Mouse (Mus musculus) CH12.LX (cell line): ENCODE data around the gene Ipo4. TPM values are rescaled to one million over a fixed set of nuclear protein-coding genes. Genes with fewer than 3 reads are reported as not detected.

Experiments
- DNase-seq: peaks from one replicate; pipeline ENCODE4 v3.0.0-alpha.2; 2013; ENCODE audit errors: extremely low read depth
- H3K27ac ChIP-seq: 2 replicates; pipeline ENCODE4 v1.5.1; 2012; ENCODE audit warnings: low read depth, mild to moderate bottlenecking, control low read depth, moderate library complexity; ENCODE audit not compliant: insufficient read depth
- H3K27me3 ChIP-seq: replicated peaks from 2 replicates; pipeline ENCODE3; 2012; ENCODE audit warnings: inconsistent platforms
- H3K36me3 ChIP-seq, 2 experiments: replicated peaks in 1 of 2; 2 replicates each; pipeline versions ENCODE3 to v1.6.1; 2012; ENCODE audit warnings: inconsistent platforms in 1 of 2, low read length in 1 of 2, mild to moderate bottlenecking in 1 of 2, mixed read lengths in 1 of 2, moderate library complexity in 1 of 2; ENCODE audit not compliant: control insufficient read depth in 1 of 2, insufficient read depth in 1 of 2
- H3K4me1 ChIP-seq, 2 experiments: 2 replicates each; pipeline ENCODE4 v1.6.1; 2012; ENCODE audit warnings: inconsistent platforms in 1 of 2, moderate library complexity in 1 of 2; ENCODE audit not compliant: insufficient read depth in 2 of 2, control insufficient read depth in 1 of 2
- H3K4me2 ChIP-seq: 2 replicates; pipeline ENCODE4 v1.6.1; 2012; ENCODE audit warnings: low read depth, mild to moderate bottlenecking, control low read depth; ENCODE audit not compliant: poor library complexity, insufficient read depth, severe bottlenecking
- H3K4me3 ChIP-seq, 3 experiments: fragments of 150-350 bp in 1 of 3; sonication (generic) in 1 of 3; replicated peaks in 1 of 3; 2 replicates each; pipeline versions ENCODE3 to v1.5.1; 2011 to 2012; ENCODE audit warnings: low read depth in 2 of 3, low read length in 2 of 3, mild to moderate bottlenecking in 2 of 3, moderate library complexity in 2 of 3, control low read depth in 1 of 3, improper control_type of control experiment in 1 of 3, inconsistent platforms in 1 of 3, mixed read lengths in 1 of 3; ENCODE audit not compliant: poor library complexity in 1 of 3
- H3K79me2 ChIP-seq: replicated peaks from 2 replicates; pipeline ENCODE4 v1.6.1; 2012; ENCODE audit warnings: mild to moderate bottlenecking, moderate library complexity; ENCODE audit not compliant: control insufficient read depth, poor library complexity, insufficient read depth, severe bottlenecking; ENCODE audit errors: extremely low read depth
- H3K9ac ChIP-seq: 2 replicates; pipeline ENCODE4 v1.6.1; 2012; ENCODE audit warnings: low read depth, mild to moderate bottlenecking, control low read depth, moderate library complexity; ENCODE audit not compliant: insufficient read depth
- H3K9me3 ChIP-seq: replicated peaks from 2 replicates; pipeline ENCODE3; 2012; ENCODE audit warnings: low read length, inconsistent platforms, mixed read lengths
- BHLHE40 ChIP-seq: IDR thresholded peaks from 2 replicates; pipeline ENCODE4 v1.6.1; 2011; ENCODE audit warnings: mild to moderate bottlenecking, low read depth, low read length, improper control_type of control experiment
- CHD1 ChIP-seq: IDR thresholded peaks from 2 replicates; pipeline ENCODE4 v1.6.1; 2012; ENCODE audit warnings: low read depth, low read length, improper control_type of control experiment, inconsistent platforms
- CHD2 ChIP-seq: IDR thresholded peaks from 2 replicates; pipeline ENCODE4 v1.6.1; 2011; ENCODE audit warnings: low read length, improper control_type of control experiment
- CTCF ChIP-seq, 2 experiments: IDR thresholded peaks in 1 of 2; conservative IDR thresholded peaks in 1 of 2; 2 replicates each; pipeline ENCODE4 v1.5.1; 2011 to 2012; ENCODE audit warnings: low read depth in 2 of 2, low read length in 2 of 2, improper control_type of control experiment in 1 of 2, inconsistent platforms in 1 of 2, mild to moderate bottlenecking in 1 of 2, moderate library complexity in 1 of 2
- E2F4 ChIP-seq: IDR thresholded peaks from 2 replicates; pipeline ENCODE4 v1.6.1; 2011; ENCODE audit warnings: low read depth, low read length, improper control_type of control experiment; ENCODE audit not compliant: insufficient replicate concordance
- ELF1 ChIP-seq: IDR thresholded peaks from 2 replicates; pipeline ENCODE4 v1.6.1; 2014; ENCODE audit warnings: low read depth, mild to moderate bottlenecking, inconsistent platforms, low read length, improper control_type of control experiment
- EP300 ChIP-seq: IDR thresholded peaks from 2 replicates; pipeline ENCODE4 v1.6.1; 2011; ENCODE audit warnings: low read length, improper control_type of control experiment
- ETS1 ChIP-seq: conservative IDR thresholded peaks from 2 replicates; pipeline ENCODE4 v1.6.1; 2012; ENCODE audit warnings: low read depth, mild to moderate bottlenecking, inconsistent platforms, low read length, improper control_type of control experiment, moderate library complexity
- GABPA ChIP-seq: IDR thresholded peaks from 2 replicates; pipeline ENCODE4 v1.6.1; 2012; ENCODE audit warnings: low read depth, low read length, improper control_type of control experiment, inconsistent platforms; ENCODE audit not compliant: insufficient replicate concordance
- HCFC1 ChIP-seq: IDR thresholded peaks from 2 replicates; pipeline ENCODE4 v1.6.1; 2012; ENCODE audit warnings: low read depth, mild to moderate bottlenecking, inconsistent platforms, low read length, improper control_type of control experiment
- IRF4 ChIP-seq: IDR thresholded peaks from 2 replicates; pipeline ENCODE4 v1.6.1; 2014; ENCODE audit warnings: low read depth, mild to moderate bottlenecking, inconsistent platforms, low read length, improper control_type of control experiment
- JUN ChIP-seq: IDR thresholded peaks from 2 replicates; pipeline ENCODE4 v1.6.1; 2011; ENCODE audit warnings: low read depth, mild to moderate bottlenecking, low read length, improper control_type of control experiment, moderate library complexity; ENCODE audit not compliant: insufficient read depth
- JUND ChIP-seq: conservative IDR thresholded peaks from 2 replicates; pipeline ENCODE4 v1.6.1; 2011; ENCODE audit warnings: low read depth, low read length, improper control_type of control experiment
- KAT2A ChIP-seq: IDR thresholded peaks from 2 replicates; pipeline ENCODE4 v1.6.1; 2012; ENCODE audit warnings: low read length, improper control_type of control experiment, inconsistent platforms; ENCODE audit not compliant: insufficient replicate concordance
- MAFK ChIP-seq: IDR thresholded peaks from 2 replicates; pipeline ENCODE4 v1.6.1; 2011; ENCODE audit warnings: low read length, improper control_type of control experiment; ENCODE audit not compliant: insufficient replicate concordance
- MAX ChIP-seq: IDR thresholded peaks from 2 replicates; pipeline ENCODE4 v1.6.1; 2011; ENCODE audit warnings: low read length, improper control_type of control experiment
- MAZ ChIP-seq: IDR thresholded peaks from 2 replicates; pipeline ENCODE4 v1.6.1; 2012; ENCODE audit warnings: low read depth, mild to moderate bottlenecking, inconsistent platforms, low read length, improper control_type of control experiment, moderate library complexity
- MEF2A ChIP-seq: IDR thresholded peaks from 2 replicates; pipeline ENCODE4 v1.6.1; 2014; ENCODE audit warnings: low read depth, mild to moderate bottlenecking, inconsistent platforms, low read length, improper control_type of control experiment, borderline replicate concordance
- MXI1 ChIP-seq: IDR thresholded peaks from 2 replicates; pipeline ENCODE4 v1.6.1; 2011; ENCODE audit warnings: mild to moderate bottlenecking, low read depth, low read length, improper control_type of control experiment
- MYC ChIP-seq: IDR thresholded peaks from 2 replicates; pipeline ENCODE4 v1.6.1; 2011; ENCODE audit warnings: low read depth, mild to moderate bottlenecking, improper control_type of control experiment, low read length
- NELFE ChIP-seq: IDR thresholded peaks from 2 replicates; pipeline ENCODE4 v1.6.1; 2011; ENCODE audit warnings: low read depth, low read length, improper control_type of control experiment
- NRF1 ChIP-seq: IDR thresholded peaks from 2 replicates; pipeline ENCODE4 v1.6.1; 2014; ENCODE audit warnings: low read depth, mild to moderate bottlenecking, inconsistent platforms, low read length, improper control_type of control experiment, moderate library complexity
- PAX5 ChIP-seq: IDR thresholded peaks from 2 replicates; pipeline ENCODE4 v1.6.1; 2012; ENCODE audit warnings: low read length, inconsistent platforms, mixed read lengths
- POLR2A ChIP-seq: IDR thresholded peaks from 2 replicates; pipeline ENCODE4 v1.6.1; 2011; ENCODE audit warnings: low read depth, mild to moderate bottlenecking, improper control_type of control experiment, low read length
- POLR2AphosphoS2 ChIP-seq: IDR thresholded peaks from 2 replicates; pipeline ENCODE4 v1.6.1; 2011; ENCODE audit warnings: low read depth, low read length, improper control_type of control experiment
- RAD21 ChIP-seq: IDR thresholded peaks from 2 replicates; pipeline ENCODE4 v1.6.1; 2011; ENCODE audit warnings: low read depth, mild to moderate bottlenecking, low read length, improper control_type of control experiment, moderate library complexity
- RCOR1 ChIP-seq: conservative IDR thresholded peaks from 2 replicates; pipeline ENCODE4 v1.6.1; 2012; ENCODE audit warnings: low read depth, mild to moderate bottlenecking, inconsistent platforms, low read length, improper control_type of control experiment
- SIN3A ChIP-seq: IDR thresholded peaks from 2 replicates; pipeline ENCODE4 v1.6.1; 2012; ENCODE audit warnings: low read length, improper control_type of control experiment, inconsistent platforms
- SMC3 ChIP-seq: IDR thresholded peaks from 2 replicates; pipeline ENCODE4 v1.6.1; 2011; ENCODE audit warnings: low read depth, low read length, improper control_type of control experiment
- TBP ChIP-seq: conservative IDR thresholded peaks from 2 replicates; pipeline ENCODE4 v1.6.1; 2011; ENCODE audit warnings: low read depth, low read length, improper control_type of control experiment
- TCF12 ChIP-seq: IDR thresholded peaks from 2 replicates; pipeline ENCODE4 v1.6.1; 2014; ENCODE audit warnings: low read depth, mild to moderate bottlenecking, inconsistent platforms, low read length, improper control_type of control experiment
- UBTF ChIP-seq: IDR thresholded peaks from 2 replicates; pipeline ENCODE4 v1.6.1; 2012; ENCODE audit warnings: low read depth, mild to moderate bottlenecking, inconsistent platforms, low read length, improper control_type of control experiment, moderate library complexity
- USF1 ChIP-seq: IDR thresholded peaks from 2 replicates; pipeline ENCODE4 v1.6.1; 2014; ENCODE audit warnings: low read depth, mild to moderate bottlenecking, inconsistent platforms, low read length, improper control_type of control experiment
- USF2 ChIP-seq: conservative IDR thresholded peaks from 2 replicates; pipeline ENCODE4 v1.6.1; 2011; ENCODE audit warnings: low read depth, low read length, improper control_type of control experiment
- ZC3H11A ChIP-seq: IDR thresholded peaks from 2 replicates; pipeline ENCODE4 v1.6.1; 2012; ENCODE audit warnings: low read depth, mild to moderate bottlenecking, inconsistent platforms, low read length, improper control_type of control experiment
- ZKSCAN1 ChIP-seq: IDR thresholded peaks from 2 replicates; pipeline ENCODE4 v1.6.1; 2012; ENCODE audit warnings: low read depth, inconsistent platforms, low read length, improper control_type of control experiment, borderline replicate concordance
- ZMIZ1 ChIP-seq: IDR thresholded peaks from 2 replicates; pipeline ENCODE4 v1.6.1; 2012; ENCODE audit warnings: low read depth, mild to moderate bottlenecking, inconsistent platforms, low read length, improper control_type of control experiment
- ZNF384 ChIP-seq: IDR thresholded peaks from 2 replicates; pipeline ENCODE4 v1.6.1; 2012; ENCODE audit warnings: low read depth, low read length, improper control_type of control experiment, inconsistent platforms
- dilution Hi-C: fragments of 300-500 bp; cut with MboI; formaldehyde crosslinking; loops from 2 replicates; pipeline ENCODE4 v1.14.3; 2020; ENCODE audit warnings: low sequenced_read_pairs; ENCODE audit not compliant: extremely low pct_unique_long_range_greater_than_20kb, extremely low pct_ligation_motif_present
- in situ Hi-C: fragments of 300-500 bp; cut with MboI; formaldehyde crosslinking; loops from 3 replicates; pipeline ENCODE4 v1.14.3; 2019; ENCODE audit warnings: low sequenced_read_pairs, low pct_ligation_motif_present, low pct_unique_long_range_greater_than_20kb, mixed read lengths
- polyA plus RNA-seq: library from polyadenylated mRNA; unstranded; fragments of >175 nt; gene quantifications from 2 replicates; pipeline ENCODE4 v1.2.1, GENCODE M21; 2012; ENCODE audit warnings: low read depth; ENCODE audit not compliant: insufficient read length
- total RNA-seq, 2 experiments: library from RNA; depleted of rRNA; stranded (reverse); fragments of 300-350 nt in 1 of 2; fragments of >200 nt in 1 of 2; gene quantifications; 2 replicates each; pipeline ENCODE4 v1.2.3; 2012 to 2014

The Ipo4 gene
- total and polyA plus RNA-seq, 3 experiments: 47.5 to 175 (median 84.8) TPM

DNA sequence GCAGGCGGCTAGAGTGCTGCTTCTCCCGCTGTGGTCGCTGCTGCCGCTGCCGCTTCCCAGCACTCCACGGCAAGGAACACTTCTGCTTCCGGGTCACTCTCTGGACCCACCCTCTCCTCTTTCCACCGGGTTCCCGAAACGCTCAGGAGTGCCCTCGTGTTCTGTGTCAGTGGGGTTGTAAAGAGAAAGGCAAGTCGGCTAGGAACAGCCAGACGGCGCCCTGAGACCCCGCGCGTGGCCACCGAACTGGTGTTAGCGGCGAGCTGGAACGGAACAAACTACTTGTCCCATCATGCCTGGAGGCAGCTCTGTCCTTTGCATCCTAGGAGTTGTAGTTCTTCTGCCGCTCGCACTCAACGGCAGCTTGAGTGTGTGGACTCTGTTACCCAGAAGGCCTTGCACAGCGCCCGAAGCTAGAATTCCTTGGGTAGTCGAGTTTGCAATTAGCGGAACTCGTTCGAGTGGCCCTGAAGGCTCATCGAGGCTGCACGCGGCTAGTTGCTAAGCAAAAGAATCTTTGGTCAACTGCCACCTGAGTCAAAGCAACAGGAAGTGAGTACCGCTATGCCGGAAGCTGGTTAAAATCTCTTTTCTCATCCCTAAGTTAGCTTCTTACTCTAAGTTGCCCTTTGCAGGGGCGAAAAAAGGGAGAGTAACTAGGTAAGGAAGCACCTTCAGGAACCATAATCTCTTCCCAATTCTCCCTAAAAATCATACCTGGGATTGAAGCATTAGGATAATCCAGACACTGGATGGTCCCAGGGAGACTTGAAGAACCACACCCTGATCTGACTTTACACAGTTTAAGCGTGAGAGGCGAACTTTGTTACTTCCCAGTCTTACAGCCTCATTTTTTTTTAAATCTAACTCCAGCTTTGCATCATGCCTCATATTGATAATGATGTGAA, 36.3 kb upstream of the Ipo4 start, which contains the start of the genes Gmpr2 and Nedd8:
TSS of gene Gmpr2 (plus strand) at position 109 of the 908 bp plus-strand sequence.
TSS of gene Nedd8 (minus strand) at position 292 of the 908 bp plus-strand sequence.
- dilution Hi-C loops: no loop called here
- in situ Hi-C loops: no loop called here
- DNase-seq: peak; percentile 99
- Histone ChIP-seq H3K4me1 (peaks cover 15 to 54% of the 10 kb centered on the region in 2 experiments; a peak in 3 of 4 replicates), H3K4me2 (peak within 1 kb of the TSS; percentile 95), H3K4me3 (peak within 1 kb of the TSS; percentile 56 to 76 (median 74)), H3K27me3 (no peaks in the 10 kb centered on the region), H3K79me2 (peaks cover 40% of the 10 kb centered on the region), H3K27ac (peak within 1 kb of the TSS; percentile 84), H3K36me3 (peaks cover 19 to 49% of the 10 kb centered on the region in 2 experiments), H3K9me3 (no peaks in the 10 kb centered on the region), H3K9ac (peak within 1 kb of the TSS; percentile 89)
- TF ChIP-seq MAX: peak; percentile 92
- no peak for TF ChIP-seq JUN
- peak; percentile 93 for TF ChIP-seq BHLHE40
- no peak for TF ChIP-seq CHD1
- peak; percentile 89; the same call in 1 of the 2 replicates for TF ChIP-seq GABPA
- TF ChIP-seq ZNF384: 0 out of 2 replicates have a peak, but pooled peaks have one; percentile 5
- TF ChIP-seq RCOR1: no peak
- TF ChIP-seq MEF2A: no peak
- no peak for TF ChIP-seq ZKSCAN1
- no peak for TF ChIP-seq RAD21
- peak; percentile 61; the same call in 1 of the 2 replicates for TF ChIP-seq TCF12
- TF ChIP-seq KAT2A: peak; percentile 100
- TF ChIP-seq UBTF: no peak; the same call in 1 of the 2 replicates
- TF ChIP-seq EP300: no peak
- TF ChIP-seq USF1: no peak
- TF ChIP-seq E2F4: no peak
- no peak for TF ChIP-seq MAZ
- no peak for TF ChIP-seq JUND
- TF ChIP-seq ELF1: peak; percentile 85
- TF ChIP-seq POLR2A: peak; percentile 75
- no peak for TF ChIP-seq CTCF (conservative IDR thresholded peaks at IDR 0.05 in 1 of 2, IDR thresholded peaks at IDR 0.05 in 1 of 2; ENCODE audit: low read depth in 2 of 2, low read length in 2 of 2)
- TF ChIP-seq POLR2AphosphoS2: no peak
- TF ChIP-seq SIN3A: peak; percentile 93
- peak; percentile 71 for TF ChIP-seq NELFE
- TF ChIP-seq MAFK: no peak
- peak; percentile 87 for TF ChIP-seq CHD2
- TF ChIP-seq IRF4: peak; percentile 61
- peak; percentile 70; the same call in 1 of the 2 replicates for TF ChIP-seq MXI1
- no peak for TF ChIP-seq ZC3H11A
- TF ChIP-seq ETS1: peak; percentile 51; the same call in 1 of the 2 replicates
- no peak for TF ChIP-seq SMC3
- no peak for TF ChIP-seq NRF1
- peak; percentile 77 for TF ChIP-seq TBP
- no peak for TF ChIP-seq PAX5
- no peak for TF ChIP-seq ZMIZ1
- no peak for TF ChIP-seq USF2
- TF ChIP-seq MYC: peak; percentile 92
- peak; percentile 95 for TF ChIP-seq HCFC1
